Mouse (Mus musculus) ES-E14 (cell line): ENCODE results near the gene Kcna4.

ENCODE experiments used
- CHD2 ChIP-seq: IDR thresholded peaks from 2 replicates; pipeline ENCODE4 v1.6.1; 2014; ENCODE audit warnings: mild to moderate bottlenecking, low read depth, low read length, inconsistent platforms
- HCFC1 ChIP-seq: IDR thresholded peaks from 2 replicates; pipeline ENCODE4 v1.6.1; 2012; ENCODE audit warnings: low read length, inconsistent platforms, borderline replicate concordance; ENCODE audit not compliant: insufficient read depth
- MAFK ChIP-seq: IDR thresholded peaks from 2 replicates; pipeline ENCODE4 v1.6.1; 2014; ENCODE audit warnings: mild to moderate bottlenecking, low read depth, low read length, inconsistent platforms; ENCODE audit not compliant: insufficient read depth
- ZC3H11A ChIP-seq: IDR thresholded peaks from 2 replicates; pipeline ENCODE4 v1.6.1; 2012; ENCODE audit warnings: low read depth, mild to moderate bottlenecking, inconsistent platforms, low read length, borderline replicate concordance
- ZNF384 ChIP-seq: IDR thresholded peaks from 2 replicates; pipeline ENCODE4 v1.6.1; 2012; ENCODE audit warnings: low read depth, low read length, inconsistent platforms

GRCm38 (mm10) chr2:107324090-107324489 is 33.7 kb downstream of the Kcna4 start:
- TF ChIP-seq ZNF384: no peak
- TF ChIP-seq CHD2: no peak
- no peak for TF ChIP-seq MAFK
- TF ChIP-seq HCFC1: no peak
- no peak for TF ChIP-seq ZC3H11A
